Mouse (Mus musculus): ENCODE measurements around the gene Naaladl2.
"Not testable (repeated sequence)": the region's sequence is repeated elsewhere in the genome, so short reads cannot be mapped to it uniquely, and the experiment has no call there.

The Naaladl2 gene

GRCm38 (mm10) chr3:25143555-25144311, at the start of gene Naaladl2:
Gene Naaladl2 (minus strand): TSS chr3:25144261.
- peak; percentile 74 for DNase-seq (ENCODE audit: extremely low spot score)

GRCm38 (mm10) chr3:25151721-25152120, 7.7 kb upstream of the Naaladl2 start:
- no peak for DNase-seq (ENCODE audit: extremely low spot score)

GRCm38 (mm10) chr3:25147271-25147670, 3.2 kb upstream of the Naaladl2 start:
- DNase-seq (ENCODE audit: extremely low spot score) = no peak

GRCm38 (mm10) chr3:25144961-25145697, 1.1 kb upstream of the Naaladl2 start:
- peak; percentile 14 for DNase-seq (ENCODE audit: extremely low spot score)

- no peak for DNase-seq (ENCODE audit: extremely low spot score)
Measured at GRCm38 (mm10) chr3:25143111-25143510, 950 bp downstream of the Naaladl2 start.

GRCm38 (mm10) chr3:25131848-25132247, 12.2 kb downstream of the Naaladl2 start:
- DNase-seq (ENCODE audit: extremely low spot score) = no peak

GRCm38 (mm10) chr3:25127864-25128263, 16.2 kb downstream of the Naaladl2 start:
- DNase-seq (ENCODE audit: extremely low spot score) = peak; percentile 33

- DNase-seq (ENCODE audit: extremely low spot score) = peak; percentile 38
Measured at GRCm38 (mm10) chr3:25124919-25125846, 18.9 kb downstream of the Naaladl2 start.

GRCm38 (mm10) chr3:25113107-25113506, 31.0 kb downstream of the Naaladl2 start:
- no peak for DNase-seq (ENCODE audit: extremely low spot score)

GRCm38 (mm10) chr3:25108997-25109396, 35.1 kb downstream of the Naaladl2 start:
- DNase-seq (ENCODE audit: extremely low spot score) = no peak

- no peak for DNase-seq (ENCODE audit: extremely low spot score)
Measured at GRCm38 (mm10) chr3:25092986-25093385, 51.1 kb downstream of the Naaladl2 start.

GRCm38 (mm10) chr3:25075785-25076184, 68.3 kb downstream of the Naaladl2 start:
- DNase-seq (ENCODE audit: extremely low spot score) = no peak

- no peak for DNase-seq (ENCODE audit: extremely low spot score)
Measured at GRCm38 (mm10) chr3:25074266-25074665, 69.8 kb downstream of the Naaladl2 start.

- no peak for DNase-seq (ENCODE audit: extremely low spot score)
Measured at GRCm38 (mm10) chr3:25073821-25074220, 70.2 kb downstream of the Naaladl2 start.

GRCm38 (mm10) chr3:25063217-25063616, 80.8 kb downstream of the Naaladl2 start:
- DNase-seq (ENCODE audit: extremely low spot score) = no peak

- DNase-seq (ENCODE audit: extremely low spot score) = no peak
Measured at GRCm38 (mm10) chr3:25052975-25053374, 91.1 kb downstream of the Naaladl2 start.

GRCm38 (mm10) chr3:25019972-25020371, 124.1 kb downstream of the Naaladl2 start:
- no peak for DNase-seq (ENCODE audit: extremely low spot score)

GRCm38 (mm10) chr3:25010751-25011150, 133.3 kb downstream of the Naaladl2 start:
- DNase-seq (ENCODE audit: extremely low spot score) = no peak

GRCm38 (mm10) chr3:25006802-25007201, 137.3 kb downstream of the Naaladl2 start:
- DNase-seq (ENCODE audit: extremely low spot score) = not testable (repeated sequence)

- no peak for DNase-seq (ENCODE audit: extremely low spot score)
Measured at GRCm38 (mm10) chr3:24992577-24992976, 151.5 kb downstream of the Naaladl2 start.

GRCm38 (mm10) chr3:24992078-24992477, 152.0 kb downstream of the Naaladl2 start:
- DNase-seq (ENCODE audit: extremely low spot score) = no peak

- DNase-seq (ENCODE audit: extremely low spot score) = no peak
Measured at GRCm38 (mm10) chr3:24982111-24982510, 161.9 kb downstream of the Naaladl2 start.

Data from embryo, embryonic 9.5 days (tissue).